Mouse (Mus musculus): ENCODE results near the gene Zmat5.

Zmat5 gene

GRCm38 (mm10) chr11:4704072-4704964, at the start of gene Zmat5, which contains the start of gene Uqcr10:
Gene Zmat5 (plus strand): TSS chr11:4704678.
Gene Uqcr10 (minus strand): TSS chr11:4704342.
- DNase-seq (ENCODE audit: low spot score in 2 of 2) = peak; percentile 93 to 95

- DNase-seq (ENCODE audit: low spot score in 2 of 2) = no peak
Observed at GRCm38 (mm10) chr11:4659818-4660217, 44.7 kb upstream of the Zmat5 start.

GRCm38 (mm10) chr11:4660309-4661025, 44.0 kb upstream of the Zmat5 start:
- peak in 1 of 2 experiments; percentile 10 for DNase-seq (ENCODE audit: low spot score in 2 of 2)

GRCm38 (mm10) chr11:4661324-4661723, 43.2 kb upstream of the Zmat5 start:
- DNase-seq (ENCODE audit: low spot score in 2 of 2) = peak; percentile 25 to 27

GRCm38 (mm10) chr11:4661871-4662495, 42.5 kb upstream of the Zmat5 start:
- DNase-seq (ENCODE audit: low spot score in 2 of 2) = no peak

- DNase-seq (ENCODE audit: low spot score in 2 of 2) = no peak
Observed at GRCm38 (mm10) chr11:4662496-4662878, 42.0 kb upstream of the Zmat5 start.

GRCm38 (mm10) chr11:4671736-4672135, 32.7 kb upstream of the Zmat5 start:
- DNase-seq (ENCODE audit: low spot score in 2 of 2) = peak in 1 of 2 experiments; percentile 15

- DNase-seq (ENCODE audit: low spot score in 2 of 2) = no peak
Observed at GRCm38 (mm10) chr11:4674593-4674992, 29.9 kb upstream of the Zmat5 start.

- DNase-seq (ENCODE audit: low spot score in 2 of 2) = no peak
Observed at GRCm38 (mm10) chr11:4675126-4675562, 29.3 kb upstream of the Zmat5 start.

- no peak for DNase-seq (ENCODE audit: low spot score in 2 of 2)
Observed at GRCm38 (mm10) chr11:4675693-4676092, 28.8 kb upstream of the Zmat5 start.

- DNase-seq (ENCODE audit: low spot score in 2 of 2) = no peak
Observed at GRCm38 (mm10) chr11:4677250-4677872, 27.1 kb upstream of the Zmat5 start.

GRCm38 (mm10) chr11:4678700-4679440, 25.6 kb upstream of the Zmat5 start:
- no peak for DNase-seq (ENCODE audit: low spot score in 2 of 2)

GRCm38 (mm10) chr11:4679441-4679832, 25.0 kb upstream of the Zmat5 start:
- DNase-seq (ENCODE audit: low spot score in 2 of 2) = no peak

- DNase-seq (ENCODE audit: low spot score in 2 of 2) = no peak
Observed at GRCm38 (mm10) chr11:4680126-4680525, 24.4 kb upstream of the Zmat5 start.

GRCm38 (mm10) chr11:4683516-4683915, 21.0 kb upstream of the Zmat5 start:
- no peak for DNase-seq (ENCODE audit: low spot score in 2 of 2)

- no peak for DNase-seq (ENCODE audit: low spot score in 2 of 2)
Observed at GRCm38 (mm10) chr11:4684186-4684585, 20.3 kb upstream of the Zmat5 start.

- no peak for DNase-seq (ENCODE audit: low spot score in 2 of 2)
Observed at GRCm38 (mm10) chr11:4685071-4685470, 19.4 kb upstream of the Zmat5 start.

- no peak for DNase-seq (ENCODE audit: low spot score in 2 of 2)
Observed at GRCm38 (mm10) chr11:4685510-4685909, 19.0 kb upstream of the Zmat5 start.

- no peak for DNase-seq (ENCODE audit: low spot score in 2 of 2)
Observed at GRCm38 (mm10) chr11:4687027-4687426, 17.5 kb upstream of the Zmat5 start.

GRCm38 (mm10) chr11:4687874-4688273, 16.6 kb upstream of the Zmat5 start:
- DNase-seq (ENCODE audit: low spot score in 2 of 2) = no peak
